Mouse (Mus musculus): ENCODE results near the gene Wasf3. TPM values are rescaled to one million over a fixed set of nuclear protein-coding genes. Genes with fewer than 3 reads are reported as not detected.
"Not testable (repeated sequence)": the region's sequence is repeated elsewhere in the genome, so short reads cannot be mapped to it uniquely, and the experiment has no call there.

Gene Wasf3
- total RNA-seq, 2 experiments from 2014 or later: 90.6 to 96.2 TPM

GRCm38 (mm10) chr5:146431821-146432220 is 47.0 kb downstream of the Wasf3 start:
- DNase-seq (ENCODE audit: low spot score in 2 of 2): no peak
- intact Hi-C loops (cut with DNase I): no loop called here

DNA sequence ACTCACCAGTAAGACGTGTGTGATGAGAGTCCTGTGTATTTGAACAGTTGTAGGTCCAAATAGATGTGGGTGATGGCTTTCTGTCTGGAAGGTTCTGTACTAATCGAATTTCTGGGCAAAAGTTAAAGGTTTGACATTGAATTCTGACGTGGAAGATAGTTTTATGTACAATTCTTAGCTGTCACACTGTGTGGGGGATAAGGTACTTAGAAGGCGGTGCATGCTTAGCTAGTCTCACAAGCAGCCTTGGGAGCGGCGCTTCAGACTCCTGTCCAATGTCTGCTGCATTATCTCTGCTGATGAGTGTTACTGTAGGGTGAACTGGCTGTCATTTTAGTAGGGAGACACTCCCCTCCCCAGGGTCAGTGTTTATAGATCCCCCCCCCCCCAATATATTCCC is 47.7 kb downstream of the Wasf3 start:
- intact Hi-C loops (cut with DNase I): no loop called here

DNA sequence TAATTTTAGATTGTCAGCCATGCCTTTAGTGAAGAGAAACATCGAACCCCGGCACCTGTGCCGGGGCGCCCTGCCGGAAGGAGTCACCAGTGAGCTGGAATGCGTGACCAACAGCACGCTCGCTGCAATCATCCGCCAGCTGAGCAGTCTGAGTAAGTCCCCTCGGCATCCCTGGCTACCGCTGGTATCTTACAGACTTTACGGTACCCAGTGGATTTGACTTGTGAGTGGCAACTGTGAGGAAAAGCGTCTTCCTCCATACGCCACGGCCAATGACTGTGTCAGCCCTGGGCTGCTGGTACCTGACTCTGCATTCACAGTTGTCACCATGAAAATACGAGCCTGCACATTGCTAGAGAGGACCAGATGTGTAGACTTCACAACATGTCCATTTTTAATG is 50.5 kb downstream of the Wasf3 start:
- DNase-seq (ENCODE audit: low spot score in 2 of 2): no peak
- intact Hi-C loops (cut with DNase I): no loop called here

More for the DNA sequence above, 47.7 kb downstream of the Wasf3 start:
- no peak for DNase-seq (ENCODE audit: low spot score in 2 of 2)

DNA sequence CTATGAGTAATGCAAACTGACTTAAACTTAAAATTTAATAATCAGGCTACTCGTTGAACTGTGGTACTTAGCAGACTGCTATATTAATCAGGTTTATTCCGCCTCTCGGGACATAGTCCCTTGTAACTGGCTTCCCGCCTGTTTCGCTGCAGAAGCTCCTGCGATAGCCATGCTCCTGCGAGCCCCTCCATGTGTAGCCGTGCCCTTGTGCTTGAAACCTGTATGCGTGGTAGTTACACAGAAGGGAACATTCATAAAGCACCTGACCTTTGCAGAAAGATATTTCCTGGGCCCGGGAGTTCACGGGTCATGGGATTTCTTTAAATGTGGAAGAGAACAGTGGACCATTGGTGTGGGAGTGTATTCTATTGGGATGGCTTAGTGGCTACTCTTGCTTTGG is 52.0 kb downstream of the Wasf3 start:
- intact Hi-C loops (cut with DNase I): no loop called here
- DNase-seq (ENCODE audit: low spot score in 2 of 2): no peak

DNA sequence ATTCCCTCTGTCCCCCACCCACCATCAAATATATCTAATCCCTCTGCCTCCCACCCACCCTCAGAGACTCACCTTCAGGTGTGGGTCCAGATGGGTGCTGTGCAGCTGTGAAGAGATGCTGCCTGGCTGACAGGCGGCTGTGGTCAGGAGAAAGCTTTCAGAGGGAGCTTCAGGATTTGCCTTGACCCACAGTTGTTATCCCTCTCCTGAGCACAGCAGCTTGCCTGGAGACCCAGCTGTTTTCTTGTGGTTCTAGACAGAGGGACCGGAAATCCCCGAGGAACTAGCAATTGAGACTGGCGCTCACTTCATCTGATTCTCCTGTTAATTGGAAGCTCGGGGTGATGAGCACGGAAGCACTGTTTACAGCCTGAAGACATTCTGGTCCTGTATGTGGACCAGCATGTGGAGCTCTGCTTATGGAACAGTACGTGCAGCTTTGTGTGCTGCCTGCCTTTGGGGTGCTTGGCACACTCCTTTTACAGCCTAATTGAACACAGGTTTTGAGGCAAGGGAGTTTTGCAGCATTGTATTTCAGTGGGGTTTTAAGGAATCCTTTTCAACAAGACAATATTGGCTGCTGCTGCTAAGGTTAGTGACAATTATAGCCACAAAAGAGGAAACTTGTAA is 54.5 kb downstream of the Wasf3 start:
- DNase-seq (ENCODE audit: low spot score in 2 of 2): no peak
- intact Hi-C loops (cut with DNase I): no loop called here

DNA sequence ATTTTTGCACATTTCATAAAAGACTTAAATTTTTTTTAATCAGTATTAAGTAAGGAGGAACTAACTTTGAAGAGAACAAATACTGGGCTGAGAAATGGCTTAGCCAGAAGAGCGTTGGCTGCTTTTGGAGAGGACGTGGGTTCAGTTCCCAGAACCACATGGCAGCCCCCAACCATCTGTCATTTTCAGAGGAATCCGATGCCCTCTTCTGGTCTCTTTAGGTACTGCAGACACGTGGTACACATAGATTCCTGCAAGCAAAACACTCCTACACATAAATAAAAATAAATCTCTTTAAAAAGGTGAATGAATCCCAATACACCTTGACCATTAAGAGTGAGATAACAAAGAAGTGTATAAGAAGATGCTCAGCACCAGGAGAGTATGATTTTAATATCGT is 55.5 kb downstream of the Wasf3 start:
- no peak for DNase-seq (ENCODE audit: low spot score in 2 of 2)
- intact Hi-C loops (cut with DNase I): no loop called here

- intact Hi-C loops (cut with DNase I): no loop called here
- DNase-seq (ENCODE audit: low spot score in 2 of 2): no peak
Measured at GRCm38 (mm10) chr5:146442767-146443166, 58.0 kb downstream of the Wasf3 start.

- intact Hi-C loops (cut with DNase I): no loop called here
- DNase-seq (ENCODE audit: low spot score in 2 of 2): no peak
Measured at GRCm38 (mm10) chr5:146446633-146447032, 61.8 kb downstream of the Wasf3 start.

GRCm38 (mm10) chr5:146451592-146452254 is 66.9 kb downstream of the Wasf3 start:
- DNase-seq (ENCODE audit: low spot score in 2 of 2): no peak
- intact Hi-C loops (cut with DNase I): no loop called here

DNA sequence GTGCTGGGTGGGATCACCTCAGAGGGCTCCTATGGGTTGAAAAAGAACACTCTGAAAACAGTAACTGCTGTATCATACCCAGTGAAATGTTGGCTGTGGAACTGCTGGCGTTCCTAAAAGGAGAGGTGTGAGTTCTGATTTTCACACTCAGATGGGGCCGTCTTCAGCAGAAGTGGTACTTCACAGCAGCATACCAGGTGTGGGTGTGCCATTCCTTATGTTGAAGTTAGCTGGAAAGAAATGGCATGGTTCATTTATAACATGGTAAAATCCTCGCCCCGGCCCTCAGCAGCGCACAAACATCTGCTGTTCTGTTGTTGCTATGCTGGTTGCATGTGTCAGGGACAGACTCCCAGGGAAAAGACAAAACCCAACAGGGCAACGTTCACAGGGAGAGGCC is 68.8 kb downstream of the Wasf3 start:
- intact Hi-C loops (cut with DNase I): no loop called here
- DNase-seq (ENCODE audit: low spot score in 2 of 2): peak; percentile 33 to 34

- DNase-seq (ENCODE audit: low spot score in 2 of 2): no peak
- intact Hi-C loops (cut with DNase I): loop anchor here (5.0 kb wide), 1 partner anchor 44 kb away; no protein-coding TSS in a partner anchor
Measured at GRCm38 (mm10) chr5:146461612-146462011, 76.8 kb downstream of the Wasf3 start.

GRCm38 (mm10) chr5:146466663-146467062 is 81.9 kb downstream of the Wasf3 start:
- DNase-seq (ENCODE audit: low spot score in 2 of 2): peak; percentile 19 to 32
- intact Hi-C loops (cut with DNase I): no loop called here

DNA sequence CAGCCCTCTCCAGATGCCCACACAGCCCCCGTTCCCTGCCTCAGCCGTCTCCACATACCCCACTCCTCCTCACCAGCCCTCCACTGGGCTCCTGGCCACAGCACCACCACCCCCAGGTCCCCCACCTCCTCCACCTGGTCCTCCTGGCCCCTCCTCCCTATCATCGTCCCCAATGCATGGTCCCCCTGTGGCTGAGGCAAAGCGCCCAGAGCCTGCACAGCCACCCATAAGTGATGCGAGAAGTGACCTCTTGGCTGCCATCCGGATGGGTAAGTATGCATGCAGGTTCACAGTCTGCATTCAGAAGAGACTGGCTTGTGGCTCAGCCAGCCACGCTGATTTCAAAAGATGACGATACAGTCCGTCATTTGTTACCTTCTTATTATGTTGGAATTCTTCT is 83.5 kb downstream of the Wasf3 start:
- DNase-seq (ENCODE audit: low spot score in 2 of 2): no peak
- intact Hi-C loops (cut with DNase I): no loop called here

- no peak for DNase-seq (ENCODE audit: low spot score in 2 of 2)
- intact Hi-C loops (cut with DNase I): loop anchor here (5.0 kb wide), 1 partner anchor 144 kb away; no protein-coding TSS in a partner anchor
Measured at GRCm38 (mm10) chr5:146470821-146471220, 86.0 kb downstream of the Wasf3 start.

GRCm38 (mm10) chr5:146471311-146471710 is 86.5 kb downstream of the Wasf3 start:
- DNase-seq (ENCODE audit: low spot score in 2 of 2): no peak
- intact Hi-C loops (cut with DNase I): loop anchor here (5.0 kb wide), 1 partner anchor 144 kb away; no protein-coding TSS in a partner anchor

- intact Hi-C loops (cut with DNase I): loop anchor here (5.0 kb wide), 1 partner anchor 145 kb away; no protein-coding TSS in a partner anchor
- DNase-seq (ENCODE audit: low spot score in 2 of 2): no peak
Measured at GRCm38 (mm10) chr5:146471821-146472220, 87.0 kb downstream of the Wasf3 start.

DNA sequence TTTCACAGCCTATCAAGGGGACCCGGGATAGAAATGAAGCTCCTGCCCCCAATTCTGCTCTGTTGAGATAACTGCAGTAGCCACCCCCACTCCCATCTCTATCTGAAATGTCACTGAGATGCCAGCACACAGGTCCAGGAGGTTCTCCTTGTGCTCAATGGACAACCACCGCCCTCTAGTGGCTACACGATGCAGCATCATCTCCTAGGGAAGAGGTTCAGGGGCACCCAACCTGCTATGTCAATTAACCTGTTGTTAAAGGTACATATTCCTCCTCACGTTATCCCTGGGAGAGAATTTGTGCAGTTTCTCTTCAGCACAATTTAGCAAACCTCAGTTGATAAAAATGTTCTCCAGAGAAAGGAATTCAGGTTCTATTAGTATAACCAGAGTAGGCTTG is 94.8 kb downstream of the Wasf3 start:
- intact Hi-C loops (cut with DNase I): not testable (repeated sequence)
- peak; percentile 25 to 40 for DNase-seq (ENCODE audit: low spot score in 2 of 2)

DNA sequence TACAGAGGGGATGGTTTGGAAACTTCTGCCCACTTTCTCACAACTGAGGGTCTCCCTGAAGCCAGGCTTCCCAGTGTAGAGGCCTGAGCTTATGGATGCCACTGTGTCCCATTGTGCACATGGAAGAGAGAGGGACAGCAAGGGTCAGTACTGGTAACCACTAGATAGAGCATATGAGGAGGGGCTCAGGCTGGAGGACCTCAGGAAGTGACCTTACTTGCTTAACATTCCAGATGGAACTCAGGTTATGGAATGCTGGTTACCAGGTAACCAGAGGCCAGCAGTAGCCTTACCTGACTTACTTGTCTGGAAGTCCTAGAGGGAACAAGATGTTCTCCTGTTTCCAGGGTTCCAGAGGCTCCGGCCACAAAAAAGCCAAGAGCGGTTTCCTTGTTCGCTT is 96.9 kb downstream of the Wasf3 start, which contains the start of gene Gm6408:
TSS of gene Gm6408 (plus strand) at position 301 of the 400 bp plus-strand sequence.
- DNase-seq (ENCODE audit: low spot score in 2 of 2); intact Hi-C loops (cut with DNase I): not testable (repeated sequence)

DNA sequence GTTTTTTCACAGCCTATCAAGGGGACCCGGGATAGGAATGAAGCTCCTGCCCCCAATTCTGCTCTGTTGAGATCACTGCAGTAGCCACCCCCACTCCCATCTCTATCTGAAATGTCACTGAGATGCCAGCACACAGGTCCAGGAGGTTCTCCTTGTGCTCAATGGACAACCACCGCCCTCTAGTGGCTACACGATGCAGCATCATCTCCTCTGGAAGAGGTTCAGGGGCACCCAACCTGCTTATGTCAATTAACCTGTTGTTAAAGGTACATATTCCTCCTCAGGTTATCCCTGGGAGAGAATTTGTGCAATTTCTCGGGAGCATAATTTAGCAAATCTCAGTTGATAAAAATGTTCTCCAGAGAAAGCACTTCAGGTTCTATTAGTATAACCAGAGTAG is 104.2 kb downstream of the Wasf3 start:
- intact Hi-C loops (cut with DNase I); DNase-seq (ENCODE audit: low spot score in 2 of 2): not testable (repeated sequence)

GRCm38 (mm10) chr5:146491063-146491462 is 106.3 kb downstream of the Wasf3 start, which contains the start of gene Gm6370:
TSS of gene Gm6370 (plus strand) at chr5:146491363.
- DNase-seq (ENCODE audit: low spot score in 2 of 2); intact Hi-C loops (cut with DNase I): not testable (repeated sequence)

GRCm38 (mm10) chr5:146502099-146502498 is 117.3 kb downstream of the Wasf3 start, which contains the start of gene 4930449I24Rik:
TSS of gene 4930449I24Rik (plus strand) at chr5:146502399.
- DNase-seq (ENCODE audit: low spot score in 2 of 2); intact Hi-C loops (cut with DNase I): not testable (repeated sequence)
